Mouse (Mus musculus): ENCODE results near the gene Trmt13. TPM values are rescaled to one million over a fixed set of nuclear protein-coding genes. Genes with fewer than 3 reads are reported as not detected.
"Not testable (repeated sequence)": the region's sequence is repeated elsewhere in the genome, so short reads cannot be mapped to it uniquely, and the experiment has no call there.

Trmt13 gene
- total RNA-seq, 4 experiments from 2014 or later: 4.6 to 5.9 (median 5.1) TPM

GRCm38 (mm10) chr3:116634091-116634490 is 19.7 kb upstream of the Trmt13 start:
- DNase-seq (ENCODE audit: low spot score): no peak

GRCm38 (mm10) chr3:116632971-116633370 is 18.6 kb upstream of the Trmt13 start:
- DNase-seq (ENCODE audit: low spot score): no peak

GRCm38 (mm10) chr3:116631459-116631858 is 17.1 kb upstream of the Trmt13 start:
- DNase-seq (ENCODE audit: low spot score): no peak

- DNase-seq (ENCODE audit: low spot score): no peak
These were observed 8.3 kb upstream of the Trmt13 start for GRCm38 (mm10) chr3:116622641-116623040.

GRCm38 (mm10) chr3:116620636-116621370 is 6.4 kb upstream of the Trmt13 start:
- no peak for DNase-seq (ENCODE audit: low spot score)

GRCm38 (mm10) chr3:116618855-116619254 is 4.5 kb upstream of the Trmt13 start:
- no peak for DNase-seq (ENCODE audit: low spot score)

- DNase-seq (ENCODE audit: low spot score): no peak
These were observed 1.1 kb upstream of the Trmt13 start for GRCm38 (mm10) chr3:116615318-116616068.

- DNase-seq (ENCODE audit: low spot score): no peak
These were observed 9.8 kb downstream of the Trmt13 start for GRCm38 (mm10) chr3:116604570-116604969.

GRCm38 (mm10) chr3:116601781-116602180 is 12.6 kb downstream of the Trmt13 start:
- no peak for DNase-seq (ENCODE audit: low spot score)

- no peak for DNase-seq (ENCODE audit: low spot score)
These were observed 13.4 kb downstream of the Trmt13 start for GRCm38 (mm10) chr3:116601005-116601404.

GRCm38 (mm10) chr3:116599705-116600104 is 14.7 kb downstream of the Trmt13 start:
- no peak for DNase-seq (ENCODE audit: low spot score)

GRCm38 (mm10) chr3:116595603-116595991 is 18.8 kb downstream of the Trmt13 start:
- no peak for DNase-seq (ENCODE audit: low spot score)

- DNase-seq (ENCODE audit: low spot score): peak; percentile 99
These were observed 19.4 kb downstream of the Trmt13 start, which contains the start of gene Sass6 for GRCm38 (mm10) chr3:116594728-116595602. Sass6 (plus strand) TSS chr3:116594982.

GRCm38 (mm10) chr3:116594076-116594727 is 20.2 kb downstream of the Trmt13 start:
- no peak for DNase-seq (ENCODE audit: low spot score)

- DNase-seq (ENCODE audit: low spot score): no peak
These were observed 32.2 kb downstream of the Trmt13 start for GRCm38 (mm10) chr3:116582201-116582600.

- no peak for DNase-seq (ENCODE audit: low spot score)
These were observed 37.1 kb downstream of the Trmt13 start for GRCm38 (mm10) chr3:116577286-116577685.

- DNase-seq (ENCODE audit: low spot score): no peak
These were observed 43.8 kb downstream of the Trmt13 start for GRCm38 (mm10) chr3:116570628-116571027.

GRCm38 (mm10) chr3:116563095-116563492 is 51.3 kb downstream of the Trmt13 start:
- DNase-seq (ENCODE audit: low spot score): no peak

- DNase-seq (ENCODE audit: low spot score): peak; percentile 45
These were observed 51.8 kb downstream of the Trmt13 start, which contains the start of gene Lrrc39 for GRCm38 (mm10) chr3:116562408-116563094. Lrrc39 (plus strand) TSS chr3:116562973.

GRCm38 (mm10) chr3:116561315-116561714 is 53.1 kb downstream of the Trmt13 start:
- DNase-seq (ENCODE audit: low spot score): not testable (repeated sequence)

GRCm38 (mm10) chr3:116551362-116551761 is 63.0 kb downstream of the Trmt13 start:
- DNase-seq (ENCODE audit: low spot score): no peak

All from heart, adult 8-10 months (tissue).